Mouse (Mus musculus): ENCODE measurements around the gene Zfp629.

GRCm38 (mm10) chr7:127628646-127629045 lies 13.0 kb upstream of the Zfp629 start:
- TF ChIP-seq CTCF (conservative IDR thresholded peaks at IDR 0.05; ENCODE audit: low read length): no peak
- TF ChIP-seq NANOG (IDR thresholded peaks at IDR 0.05; ENCODE audit: borderline replicate concordance, low read length): no peak
- no peak for TF ChIP-seq POU5F1 (IDR thresholded peaks at IDR 0.05; ENCODE audit: borderline replicate concordance, low read length)

Data from E14TG2a.4 (cell line).